Mouse (Mus musculus) intestine, embryonic 16.5 days (tissue): ENCODE results near the gene Armc12. TPM values are rescaled to one million over a fixed set of nuclear protein-coding genes. Genes with fewer than 3 reads are reported as not detected.

Source experiments
- ATAC-seq: fragments of 200-750 bp; cut with Nextera tagmentation; 2 replicates; pipeline ENCODE4 v1.8.0; 2017; ENCODE audit warnings: moderate TSS enrichment, moderate library complexity
- H3K27ac ChIP-seq: fragments of 300-500 bp; sonication (generic); 2 replicates; pipeline ENCODE4 v1.5.1; 2014; ENCODE audit warnings: mild to moderate bottlenecking, low read length
- H3K27me3 ChIP-seq: fragments of 300-500 bp; sonication (generic); replicated peaks from 2 replicates; pipeline ENCODE4 v1.6.1; 2014; ENCODE audit warnings: low read length, control low read depth, mixed read lengths; ENCODE audit not compliant: control insufficient read depth, insufficient read depth
- H3K36me3 ChIP-seq: fragments of 300-500 bp; sonication (generic); 2 replicates; pipeline ENCODE4 v1.6.1; 2014; ENCODE audit warnings: low read length, control low read depth; ENCODE audit not compliant: control insufficient read depth, insufficient read depth
- H3K4me1 ChIP-seq: fragments of 300-500 bp; sonication (generic); 2 replicates; pipeline ENCODE4 v1.6.1; 2014; ENCODE audit warnings: low read length, control low read depth, mixed read lengths; ENCODE audit not compliant: control insufficient read depth, insufficient read depth
- H3K4me2 ChIP-seq: fragments of 300-500 bp; sonication (generic); 2 replicates; pipeline ENCODE4 v1.6.1; 2014; ENCODE audit warnings: low read depth, low read length, control low read depth
- H3K4me3 ChIP-seq: fragments of 300-500 bp; sonication (generic); 2 replicates; pipeline ENCODE4 v1.5.1; 2014; ENCODE audit warnings: mild to moderate bottlenecking, low read length
- H3K9ac ChIP-seq: fragments of 300-500 bp; sonication (generic); 2 replicates; pipeline ENCODE4 v1.6.1; 2014; ENCODE audit warnings: low read depth, low read length
- H3K9me3 ChIP-seq: fragments of 300-500 bp; sonication (generic); 2 replicates; pipeline ENCODE4 v1.6.1; 2016; ENCODE audit warnings: low read length, control low read depth; ENCODE audit not compliant: control insufficient read depth
- WGBS: fragments of 180-500 bp; shearing (Covaris S2); extraction: QIAGEN DNeasy Blood & Tissue Kit; methylation state at CpG from one replicate; pipeline ENCODE4 v1.1.7; 2014; 5-methylcytosine and 5-hydroxymethylcytosine counted together
- polyA plus RNA-seq: library from polyadenylated mRNA; unstranded; fragments of >200 nt; fragmentation: Nextera tagmentation; extraction: Ambion mirVana; gene quantifications from 2 replicates; pipeline ENCODE4 v1.2.1, GENCODE M21; 2015

The Armc12 gene
- polyA plus RNA-seq, 1 experiment from 2014 or later = not detected

DNA sequence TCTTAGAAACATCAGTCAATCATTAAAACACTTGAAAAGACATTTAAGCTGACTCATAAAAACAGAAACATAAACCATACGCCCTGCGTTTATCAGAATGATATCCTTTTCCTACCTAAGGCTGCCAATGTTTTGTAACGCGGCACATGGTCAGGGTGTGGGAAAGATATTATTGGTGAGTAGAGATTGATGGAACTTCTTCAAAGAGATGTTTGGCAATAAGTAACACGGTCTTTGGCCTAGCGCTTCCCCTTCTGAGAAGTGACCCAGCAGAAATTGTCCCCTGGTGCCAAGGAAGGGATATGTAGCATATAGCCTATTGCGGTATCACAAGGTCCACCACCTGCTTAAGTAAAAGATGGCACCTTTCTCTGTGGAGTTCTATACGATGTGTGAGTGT, 34.8 kb upstream of the Armc12 start:
- Histone ChIP-seq H3K4me2 (no peak overlapping the region), H3K27ac (no peak overlapping the region), H3K4me1 (peaks cover 6% of the 10 kb centered on the region; the same call in 1 of the 2 replicates), H3K9me3 (no peaks in the 10 kb centered on the region), H3K36me3 (no peaks in the 10 kb centered on the region), H3K27me3 (no peaks in the 10 kb centered on the region), H3K9ac (no peak overlapping the region), H3K4me3 (no peak overlapping the region)
- no peak for ATAC-seq
- WGBS = 79% methylated on average over 8 of the region's 8 CpGs

DNA sequence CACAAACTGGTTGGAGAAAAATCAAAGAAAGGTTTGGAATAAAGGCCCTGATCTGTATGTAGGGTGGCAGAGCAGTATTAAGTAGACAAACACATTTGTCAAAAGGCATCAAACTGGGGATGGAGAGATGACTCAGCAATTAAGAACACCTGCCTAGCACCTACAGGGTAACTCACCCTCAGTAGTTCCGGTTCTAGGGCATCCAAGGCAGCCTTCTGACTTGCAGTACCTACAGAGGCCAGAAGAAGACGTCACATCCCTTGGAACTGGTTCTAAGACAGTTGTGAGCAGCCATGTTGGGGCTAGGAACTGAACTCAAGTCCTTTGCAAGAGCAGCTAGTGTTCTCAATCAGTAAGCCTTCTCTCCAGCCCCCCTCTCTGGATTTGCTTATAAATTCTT, 31.4 kb upstream of the Armc12 start:
- WGBS = 70% methylated on average over 2 of the region's 2 CpGs
- Histone ChIP-seq H3K9ac (no peak overlapping the region), H3K9me3 (no peaks in the 10 kb centered on the region), H3K27me3 (no peaks in the 10 kb centered on the region), H3K4me2 (no peak overlapping the region), H3K36me3 (no peaks in the 10 kb centered on the region), H3K27ac (no peak overlapping the region), H3K4me1 (no peaks in the 10 kb centered on the region), H3K4me3 (no peak overlapping the region)
- ATAC-seq = no peak

DNA sequence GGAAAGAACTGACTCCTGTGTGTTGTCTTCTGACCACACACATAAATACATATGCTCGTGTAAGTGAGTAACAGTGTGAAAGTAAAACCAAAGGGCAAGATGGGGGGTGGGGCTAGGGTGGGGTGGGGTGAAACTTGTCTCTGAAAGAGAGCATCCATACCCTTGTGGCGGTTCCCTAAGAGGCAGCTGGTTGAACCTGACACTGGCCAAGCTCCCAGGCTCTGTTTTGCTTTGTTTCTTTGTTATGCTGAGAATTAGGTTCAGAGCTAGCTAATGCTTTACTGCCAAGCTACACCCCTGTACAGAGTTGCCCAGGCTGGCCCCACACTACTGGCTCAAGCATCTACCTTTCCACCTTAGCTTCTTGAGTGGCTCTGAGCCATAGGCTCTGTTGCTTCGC, 30.1 kb upstream of the Armc12 start:
- no peaks in the 10 kb centered on the region for H3K4me1 ChIP-seq
- no peaks in the 10 kb centered on the region for H3K9me3 ChIP-seq
- no peak for ATAC-seq
- H3K27me3 ChIP-seq = no peaks in the 10 kb centered on the region
- H3K27ac ChIP-seq = no peak overlapping the region
- no peak overlapping the region for H3K9ac ChIP-seq
- 68% methylated on average over 3 of the region's 3 CpGs for WGBS
- H3K36me3 ChIP-seq = no peaks in the 10 kb centered on the region
- no peak overlapping the region for H3K4me2 ChIP-seq
- H3K4me3 ChIP-seq = no peak overlapping the region

DNA sequence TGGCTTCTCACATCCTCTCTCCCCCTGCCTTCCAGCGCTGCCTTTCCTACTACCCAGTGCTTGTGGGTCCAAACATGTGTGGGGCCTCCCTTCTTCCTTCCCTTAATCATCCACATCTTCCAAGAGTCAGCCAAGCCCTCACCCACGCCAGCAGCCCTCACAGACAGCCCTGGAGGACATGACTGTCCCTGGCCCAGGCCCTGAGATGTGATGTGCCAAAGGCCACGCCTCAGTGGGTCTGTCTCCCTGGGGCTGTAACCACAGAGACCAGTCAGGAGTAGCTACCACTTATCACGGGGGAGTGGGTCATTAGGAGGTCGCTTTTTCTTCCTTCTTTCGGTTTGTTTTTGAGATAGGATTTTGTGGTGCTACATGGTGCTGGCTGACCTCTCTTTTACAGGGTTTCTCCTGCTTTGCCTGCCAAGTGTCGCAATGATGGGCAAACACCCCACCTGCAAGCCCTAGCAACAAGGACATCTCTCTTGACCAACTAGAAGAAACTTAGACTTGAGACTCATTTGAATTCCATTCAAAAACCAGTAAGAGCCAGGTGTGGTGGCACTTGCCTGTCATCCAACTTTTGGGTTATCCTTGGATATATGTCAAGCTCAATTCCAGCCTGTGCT, 28.3 kb upstream of the Armc12 start:
- no peak overlapping the region for H3K4me2 ChIP-seq
- H3K27ac ChIP-seq = no peak overlapping the region
- no peaks in the 10 kb centered on the region for H3K36me3 ChIP-seq
- H3K27me3 ChIP-seq = no peaks in the 10 kb centered on the region
- 65% methylated on average over 7 of the region's 7 CpGs for WGBS
- no peaks in the 10 kb centered on the region for H3K9me3 ChIP-seq
- no peak overlapping the region for H3K4me3 ChIP-seq
- ATAC-seq = no peak
- H3K4me1 ChIP-seq = peaks cover 2% of the 10 kb centered on the region
- no peak overlapping the region for H3K9ac ChIP-seq

DNA sequence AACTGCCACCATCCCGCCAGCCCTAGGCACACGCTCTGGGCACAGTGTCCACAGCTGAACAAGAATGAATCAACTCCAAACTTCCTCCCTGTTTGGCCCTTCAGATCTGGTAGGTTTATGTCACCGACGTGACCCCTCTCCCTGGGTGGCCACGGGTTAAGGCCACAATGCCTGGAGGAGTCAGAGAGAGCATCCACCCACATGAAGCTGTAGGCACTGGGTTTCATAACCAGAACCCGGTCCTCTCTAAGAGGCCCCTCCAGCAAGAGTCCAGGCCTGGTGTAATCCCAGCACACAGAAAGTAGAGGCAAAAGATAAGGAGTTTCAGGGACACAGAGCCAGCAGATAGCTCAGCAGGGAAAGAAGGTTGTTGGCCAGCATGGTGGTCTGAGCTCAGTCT, 26.4 kb upstream of the Armc12 start:
- no peak overlapping the region for H3K4me2 ChIP-seq
- no peak for ATAC-seq
- H3K27me3 ChIP-seq = no peaks in the 10 kb centered on the region
- H3K4me1 ChIP-seq = peaks cover 7% of the 10 kb centered on the region
- 78% methylated on average over 6 of the region's 6 CpGs for WGBS
- H3K4me3 ChIP-seq = no peak overlapping the region
- no peak overlapping the region for H3K9ac ChIP-seq
- H3K36me3 ChIP-seq = no peaks in the 10 kb centered on the region
- H3K9me3 ChIP-seq = no peaks in the 10 kb centered on the region
- H3K27ac ChIP-seq = no peak overlapping the region

DNA sequence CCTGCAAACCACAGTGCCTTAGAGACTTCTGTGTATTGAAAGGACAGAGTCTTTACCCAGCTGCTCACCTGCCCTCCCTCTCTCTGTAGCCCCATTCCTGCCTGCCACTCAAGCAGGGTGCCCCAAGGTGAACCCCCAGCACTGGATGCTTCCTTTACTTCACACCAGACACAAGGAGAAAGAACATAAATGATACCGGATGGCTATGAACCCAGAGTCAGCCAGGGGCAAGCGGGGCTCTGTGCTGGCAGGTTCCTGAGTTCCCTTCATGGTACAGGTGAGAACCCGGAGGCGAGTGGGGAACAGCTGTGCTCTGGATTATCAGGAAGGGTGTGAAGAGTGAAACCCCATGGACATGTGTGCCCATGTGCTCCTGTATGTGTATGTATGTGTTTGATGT, 25.0 kb upstream of the Armc12 start:
- ATAC-seq = no peak
- Histone ChIP-seq H3K4me1 (peaks cover 13% of the 10 kb centered on the region), H3K4me3 (no peak overlapping the region), H3K36me3 (no peaks in the 10 kb centered on the region), H3K9ac (no peak overlapping the region), H3K9me3 (no peaks in the 10 kb centered on the region), H3K27ac (no peak overlapping the region), H3K4me2 (no peak overlapping the region), H3K27me3 (no peaks in the 10 kb centered on the region)
- 91% methylated on average over 4 of the region's 4 CpGs for WGBS

DNA sequence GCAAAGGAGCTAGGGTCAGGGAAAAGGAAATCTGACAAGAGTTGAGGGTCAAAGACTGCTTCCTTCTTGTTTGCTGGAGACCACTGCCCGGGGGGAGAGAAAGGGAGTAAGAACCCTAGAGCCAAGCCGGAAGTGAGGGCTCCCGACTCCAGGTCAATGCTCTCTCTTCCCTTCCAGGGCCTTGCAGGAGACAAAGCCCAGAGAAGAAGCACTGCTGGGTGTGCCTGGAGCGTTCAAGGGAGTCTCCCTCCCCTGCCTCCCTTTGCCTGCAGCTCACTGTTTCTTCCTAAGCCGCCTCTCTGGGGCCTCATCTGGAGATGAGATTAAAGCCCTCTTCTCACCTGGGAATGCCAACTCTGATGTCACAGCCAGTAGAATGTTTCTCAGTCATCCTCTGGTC, 23.7 kb upstream of the Armc12 start:
- H3K36me3 ChIP-seq = no peaks in the 10 kb centered on the region
- 32% methylated on average over 5 of the region's 5 CpGs for WGBS
- peaks cover 22% of the 10 kb centered on the region for H3K4me1 ChIP-seq
- ATAC-seq = no peak
- no peak overlapping the region for H3K4me2 ChIP-seq
- H3K27me3 ChIP-seq = no peaks in the 10 kb centered on the region
- H3K9me3 ChIP-seq = no peaks in the 10 kb centered on the region
- no peak overlapping the region for H3K27ac ChIP-seq
- H3K4me3 ChIP-seq = no peak overlapping the region
- no peak overlapping the region for H3K9ac ChIP-seq

DNA sequence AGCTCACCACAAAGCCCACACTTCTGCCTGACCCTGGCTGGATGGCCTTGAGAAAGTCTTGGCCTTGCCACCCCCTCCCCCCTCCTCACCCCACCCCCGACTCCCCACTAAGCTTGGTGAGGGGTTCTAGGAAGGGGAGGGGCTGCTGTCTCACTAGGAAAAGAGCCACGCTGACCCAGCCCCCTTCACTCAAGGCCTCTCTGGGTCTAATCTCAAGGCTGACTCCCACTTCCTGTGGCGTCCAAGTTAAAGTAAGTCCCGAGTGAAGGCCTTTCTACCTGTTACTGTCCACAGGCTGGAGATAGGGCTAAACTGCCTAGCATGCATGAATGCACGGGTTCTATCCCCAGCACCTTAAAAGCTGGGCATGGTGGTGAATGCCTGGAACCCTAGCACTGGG, 23.1 kb upstream of the Armc12 start:
- peak overlapping the region; percentile 25; the same call in 1 of the 2 replicates for H3K27ac ChIP-seq
- WGBS = 34% methylated on average over 5 of the region's 5 CpGs
- peak overlapping the region; percentile 17; the same call in 1 of the 2 replicates for H3K9ac ChIP-seq

DNA sequence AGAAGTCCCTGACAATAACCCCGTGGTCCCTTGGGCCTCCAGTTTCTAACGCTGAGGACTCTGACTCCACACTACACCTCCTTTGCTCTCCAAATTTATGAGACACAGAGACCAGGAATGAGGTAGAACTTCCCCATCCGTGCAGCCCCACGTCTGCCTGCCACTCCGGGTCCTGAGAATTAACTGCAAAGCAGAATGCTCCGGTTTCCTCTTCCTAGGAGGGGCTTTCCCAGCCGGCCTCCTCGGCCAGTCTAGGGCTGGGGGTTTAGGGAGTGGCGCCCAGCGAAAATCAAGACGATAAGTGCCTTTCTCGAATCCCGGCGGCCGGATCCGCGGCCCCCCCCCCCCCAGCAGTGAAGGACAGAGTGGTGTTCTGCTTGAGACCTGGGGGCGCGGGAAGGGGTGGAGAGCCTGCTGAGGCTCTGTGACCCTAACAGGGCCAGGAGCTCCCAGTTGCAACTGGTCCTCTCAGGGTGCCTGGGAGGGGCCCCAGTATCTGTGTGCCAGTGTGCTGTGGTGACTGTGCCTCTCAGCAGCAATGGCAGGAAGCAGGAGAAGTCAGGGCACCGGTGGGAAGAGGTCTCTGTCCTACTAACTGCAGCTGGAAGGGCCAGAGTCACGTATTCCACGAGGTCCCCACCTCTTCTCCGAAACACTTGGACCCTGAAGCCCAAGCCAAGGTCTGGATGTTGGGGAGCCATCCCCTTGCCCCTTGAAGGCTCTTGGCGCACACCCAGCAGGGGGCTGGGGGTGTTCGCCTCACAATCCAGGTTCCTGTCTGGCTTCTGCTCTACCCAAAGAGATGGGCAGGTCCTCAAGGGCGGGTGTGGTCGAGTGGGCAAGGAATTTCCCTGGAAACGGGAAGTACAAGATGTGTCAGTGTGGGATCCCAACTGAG, 19.9 kb upstream of the Armc12 start:
- Histone ChIP-seq H3K9me3 (no peaks in the 10 kb centered on the region), H3K36me3 (no peaks in the 10 kb centered on the region), H3K4me3 (peak overlapping the region; percentile 18; the same call in 1 of the 2 replicates), H3K9ac (peak overlapping the region; percentile 61), H3K27ac (peak overlapping the region; percentile 13; the same call in 1 of the 2 replicates), H3K4me2 (peak overlapping the region; percentile 51), H3K4me1 (peaks cover 42% of the 10 kb centered on the region), H3K27me3 (no peaks in the 10 kb centered on the region)
- no peak for ATAC-seq
- 9% methylated on average over 28 of the region's 28 CpGs for WGBS

More for the DNA sequence above, 23.1 kb upstream of the Armc12 start:
- Histone ChIP-seq H3K36me3 (no peaks in the 10 kb centered on the region), H3K4me1 (peaks cover 28% of the 10 kb centered on the region), H3K27me3 (no peaks in the 10 kb centered on the region), H3K4me2 (no peak overlapping the region), H3K9me3 (no peaks in the 10 kb centered on the region), H3K4me3 (no peak overlapping the region)
- no peak for ATAC-seq
